In the genomic region with DNA sequence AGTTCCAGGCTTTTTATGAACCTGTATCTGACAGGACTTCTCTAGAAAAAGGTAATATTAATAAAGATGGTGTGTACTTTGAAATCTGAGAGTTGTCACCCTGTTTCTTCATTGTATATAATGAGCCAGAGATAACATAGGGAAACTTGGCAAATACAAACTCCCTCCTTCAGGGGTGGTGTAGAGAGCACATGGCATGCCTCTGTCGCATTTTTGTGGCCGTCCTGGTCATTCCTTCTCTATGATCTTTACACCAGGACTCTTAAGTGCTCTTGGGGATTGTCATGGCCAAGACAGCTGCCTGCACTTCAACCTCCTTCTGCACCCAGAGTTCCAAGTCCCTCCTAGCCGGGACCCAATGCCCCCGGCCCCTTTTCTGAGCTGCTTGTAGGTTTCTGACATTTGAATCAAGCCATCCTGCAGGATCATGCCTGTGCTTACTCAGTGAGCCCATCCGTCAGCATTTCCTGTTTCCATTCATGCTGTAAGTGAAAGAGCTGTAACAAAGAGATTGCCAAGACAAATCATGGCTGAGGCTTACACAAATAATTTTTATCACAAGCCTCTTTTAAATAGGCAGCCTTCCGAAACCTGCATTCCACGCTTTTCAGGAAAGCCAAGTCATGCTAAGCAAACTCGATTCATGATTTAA, we compare ENCODE assay signal across 8 mouse cellular contexts.
DNase-seq lines count a peak whose midpoint lies in the region; ATAC-seq and TF ChIP-seq lines count a peak whose summit lies in the region.

No protein-coding gene starts in this region.

- peak overlapping the region; percentile 43 for H3K4me2 ChIP-seq in lung, embryonic 14.5 days
- H3K4me2 ChIP-seq in kidney, embryonic 16.5 days (replicated peaks; ENCODE audit: low read depth, low read length) = peak overlapping the region; percentile 27; the same call in 1 of the 2 replicates

- 31% methylated on average over 8 of the region's 8 CpGs for WGBS in lung, embryonic 14.5 days
- WGBS in lung, adult 2 months = 12% methylated on average over 8 of the region's 8 CpGs
- 46% methylated on average over 8 of the region's 8 CpGs for WGBS in kidney, embryonic 16.5 days
- WGBS in small intestine, adult 2 months = 52% methylated on average over 8 of the region's 8 CpGs

- peak; percentile 72; the same call in 1 of the 2 replicates for ATAC-seq in lung, embryonic 14.5 days (ENCODE audit: insufficient read depth)
- peak; percentile 64; the same call in 1 of the 2 replicates for ATAC-seq in kidney, embryonic 16.5 days (ENCODE audit: low FRiP score, low TSS enrichment)

- no peak for TF ChIP-seq CTCF in lung, embryonic 14.5 days (IDR thresholded peaks at IDR 0.05; ENCODE audit: low read depth)
- no peak for TF ChIP-seq CTCF in lung, adult 2 months (IDR thresholded peaks at IDR 0.05; ENCODE audit: insufficient read depth, low read length)
- no peak for TF ChIP-seq CTCF in small intestine, adult 2 months (IDR thresholded peaks at IDR 0.05; ENCODE audit: extremely low read depth, insufficient read length, insufficient replicate concordance, low read depth, low read length)

- H3K9ac ChIP-seq in lung, embryonic 14.5 days = no peak overlapping the region
- H3K9ac ChIP-seq in kidney, embryonic 16.5 days (replicated peaks; ENCODE audit: low read length) = 0 out of 2 replicates have a peak overlapping the region, but pooled peaks have one; percentile 39

- no peaks in the 10 kb centered on the region for H3K9me3 ChIP-seq in lung, embryonic 14.5 days (ENCODE audit: low read depth, low read length)
- H3K9me3 ChIP-seq in kidney, embryonic 16.5 days (ENCODE audit: low read length) = no peaks in the 10 kb centered on the region

- DNase-seq in lung, embryonic 14.5 days = peak; percentile 60
- DNase-seq in lung, adult 2 months = no peak
- DNase-seq in heart, adult 8-10 months (ENCODE audit: low spot score) = peak; percentile 66
- DNase-seq in left cerebral cortex, adult 9 months (ENCODE audit: low spot score in 2 of 2) = no peak
- DNase-seq in frontal cortex, postnatal 36 days (ENCODE audit: low spot score in 2 of 2) = no peak
- no peak for DNase-seq in natural killer cell, adult 2 months (ENCODE audit: low spot score in 2 of 2)

- no peaks in the 10 kb centered on the region for H3K27me3 ChIP-seq in lung, embryonic 14.5 days (ENCODE audit: insufficient read depth, low read length)
- no peaks in the 10 kb centered on the region for H3K27me3 ChIP-seq in kidney, embryonic 16.5 days (ENCODE audit: insufficient read depth, low read length)
- no peaks in the 10 kb centered on the region for H3K27me3 ChIP-seq in small intestine, adult 2 months (ENCODE audit: control insufficient read depth, insufficient read depth, low read length)

- H3K27ac ChIP-seq in lung, embryonic 14.5 days (ENCODE audit: low read depth) = peak overlapping the region; percentile 90
- H3K27ac ChIP-seq in kidney, embryonic 16.5 days (ENCODE audit: low read length) = peak overlapping the region; percentile 96
- H3K27ac ChIP-seq in small intestine, adult 2 months (ENCODE audit: insufficient read depth, low read depth, low read length) = peak overlapping the region; percentile 39; the same call in 1 of the 2 replicates

- TF ChIP-seq POLR2A in lung, adult 2 months (IDR thresholded peaks at IDR 0.05; ENCODE audit: borderline replicate concordance, extremely low read depth, low read depth, low read length) = no peak
- TF ChIP-seq POLR2A in small intestine, adult 2 months (IDR thresholded peaks at IDR 0.05; ENCODE audit: low read depth, low read length) = no peak

- H3K4me3 ChIP-seq in lung, embryonic 14.5 days (ENCODE audit: low read depth, low read length) = no peak overlapping the region
- H3K4me3 ChIP-seq in lung, adult 2 months (replicated peaks; ENCODE audit: extremely low read depth, low read depth, low read length) = no peak overlapping the region
- H3K4me3 ChIP-seq in kidney, embryonic 16.5 days (ENCODE audit: low read length) = no peak overlapping the region
- no peak overlapping the region for H3K4me3 ChIP-seq in small intestine, adult 2 months (ENCODE audit: low read depth, low read length)

- no peaks in the 10 kb centered on the region for H3K36me3 ChIP-seq in lung, embryonic 14.5 days (ENCODE audit: insufficient read depth)
- no peaks in the 10 kb centered on the region for H3K36me3 ChIP-seq in kidney, embryonic 16.5 days (ENCODE audit: insufficient read depth, low read length)
- H3K36me3 ChIP-seq in small intestine, adult 2 months (ENCODE audit: control insufficient read depth, insufficient read depth, low read length) = no peaks in the 10 kb centered on the region

- H3K4me1 ChIP-seq in lung, embryonic 14.5 days (ENCODE audit: insufficient read depth) = peaks cover 18% of the 10 kb centered on the region
- H3K4me1 ChIP-seq in lung, adult 2 months (ENCODE audit: control insufficient read depth, insufficient read depth, low read length) = peaks cover 9% of the 10 kb centered on the region
- peaks cover 28% of the 10 kb centered on the region for H3K4me1 ChIP-seq in kidney, embryonic 16.5 days (ENCODE audit: insufficient read depth, low read length)
- H3K4me1 ChIP-seq in small intestine, adult 2 months (ENCODE audit: control insufficient read depth, insufficient read depth, insufficient read length, low read length) = peaks cover 3% of the 10 kb centered on the region; the same call in 1 of the 2 replicates

Comparison
In these comparisons a context has a peak if more than half of its experiments do, and no peak if none do; other contexts are left out.
1. DNase-seq: peak in lung, embryonic 14.5 days (single experiment) and heart, adult 8-10 months (single experiment); none in lung, adult 2 months (single experiment), left cerebral cortex, adult 9 months (0 of 2), frontal cortex, postnatal 36 days (0 of 2) and natural killer cell, adult 2 months (0 of 2).
2. H3K27ac ChIP-seq: peak in every context shown above with its lines; median percentile 96 in kidney, embryonic 16.5 days; 90 in lung, embryonic 14.5 days; 39 in small intestine, adult 2 months.